ENCODE assay signal across 22 mouse cellular contexts in the genomic region with DNA sequence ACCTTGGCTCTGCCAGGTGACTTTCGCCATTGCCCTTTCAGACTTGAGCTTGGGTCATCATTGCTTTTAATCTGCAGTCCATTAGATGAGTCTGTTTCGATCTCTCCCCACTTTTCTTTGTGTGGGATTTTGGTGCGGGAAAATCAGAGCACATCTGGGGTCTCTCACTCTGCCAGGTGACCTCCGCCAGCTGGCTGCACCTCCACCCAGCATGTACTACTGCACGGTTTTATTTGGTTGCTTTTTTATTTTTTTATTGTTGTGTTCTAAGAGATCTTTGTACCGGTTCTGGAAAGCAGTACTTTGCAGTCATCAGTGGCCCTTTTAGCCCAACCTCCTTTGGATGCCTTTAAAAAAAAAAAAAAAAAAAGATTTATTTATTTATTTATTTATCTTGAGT.
A peak's percentile ranks its signal among the peaks of the same experiment; 100 is the strongest.
DNase-seq lines count a peak whose midpoint lies in the region; ATAC-seq and TF ChIP-seq lines count a peak whose summit lies in the region.
"Had no signal": no experiment of that assay in that cellular context is flagged by ENCODE, and none has a peak within 500 bp of the region (broad histone marks: within the 10 kb centered on the region; RNA-seq: fewer than 3 reads in every experiment).

No protein-coding gene starts in this region.

- no peak for TF ChIP-seq POLR2A in cerebellum, adult 2 months (IDR thresholded peaks at IDR 0.05; ENCODE audit: borderline replicate concordance, insufficient read depth, low read length)

- peak overlapping the region; percentile 54; the same call in 1 of the 2 replicates for H3K9ac ChIP-seq in heart, embryonic 13.5 days
- H3K9ac ChIP-seq: forebrain, embryonic 12.5 days; liver, postnatal 0 days; midbrain, embryonic 15.5 days; stomach, embryonic 15.5 days had no signal

- peaks cover 51% of the 10 kb centered on the region for H3K4me1 ChIP-seq in heart, embryonic 13.5 days
- H3K4me1 ChIP-seq in E14TG2a.4 (replicated peaks; ENCODE audit: low read depth, low read length) = peaks cover 59% of the 10 kb centered on the region
- H3K4me1 ChIP-seq in limb, embryonic 10.5 days = peaks cover 21% of the 10 kb centered on the region
- peaks cover 19% of the 10 kb centered on the region for H3K4me1 ChIP-seq in cerebellum, adult 2 months (ENCODE audit: control insufficient read depth, insufficient read depth, low read length)
- H3K4me1 ChIP-seq: stomach, embryonic 15.5 days had no signal

- WGBS in heart, embryonic 13.5 days = 81% methylated on average over 6 of the region's 6 CpGs
- 89% methylated on average over 6 of the region's 6 CpGs for WGBS in limb, embryonic 10.5 days
- WGBS in cerebellum, adult 2 months = 58% methylated on average over 6 of the region's 6 CpGs

- DNase-seq in heart, adult 9 months (ENCODE audit: low spot score in 2 of 2) = no peak
- DNase-seq in Patski (ENCODE audit: low read depth, low spot score) = no peak
- DNase-seq in limb, embryonic 10.5 days (ENCODE audit: low spot score) = no peak
- DNase-seq in cerebellum, adult 2 months = no peak
- DNase-seq: adrenal gland, adult 8-10 months; cerebellum, postnatal 14 days; embryo, embryonic 11 days; gastrocnemius, postnatal 10 days; kidney, adult 9 months; kidney, postnatal 4 days; layer of hippocampus, adult 9-11 months; liver, postnatal 0 days; lung, postnatal 14 days; right cerebral cortex, postnatal 25 days; thymus, adult 18-20 months; thymus, postnatal 4 days had no signal

- no peak for ATAC-seq in heart, embryonic 13.5 days (ENCODE audit: extremely low read depth, insufficient number of reproducible peaks, low FRiP score, low TSS enrichment)
- peak; percentile 34 for ATAC-seq in Patski
- no peak for ATAC-seq in frontal cortex, adult (ENCODE audit: low TSS enrichment)
- ATAC-seq: liver, postnatal 0 days had no signal

- POLR2A ChIA-PET in Patski (lab: Charles Lee) = no interaction called here

- no peak overlapping the region for H3K4me3 ChIP-seq in heart, embryonic 13.5 days
- H3K4me3 ChIP-seq in E14TG2a.4 (replicated peaks; ENCODE audit: low read length) = peak overlapping the region; percentile 55
- no peak overlapping the region for H3K4me3 ChIP-seq in limb, embryonic 10.5 days
- H3K4me3 ChIP-seq in cerebellum, adult 2 months (replicated peaks; ENCODE audit: insufficient read depth, low read depth, low read length) = no peak overlapping the region
- H3K4me3 ChIP-seq: forebrain, embryonic 12.5 days; midbrain, embryonic 15.5 days; stomach, embryonic 15.5 days had no signal

- in situ Hi-C loops in Patski (cut with MboI; ENCODE audit: low pct_unique_long_range_greater_than_20kb) = loop anchor here (25.0 kb wide), 1 partner anchor 417 kb away; a partner anchor contains a TSS

- H3K36me3 ChIP-seq in heart, embryonic 13.5 days = no peaks in the 10 kb centered on the region
- 0 out of 2 replicates have a peak, but pooled peaks cover 7% of the 10 kb centered on the region for H3K36me3 ChIP-seq in E14TG2a.4 (ENCODE audit: insufficient read depth, low read length)
- H3K36me3 ChIP-seq in limb, embryonic 10.5 days = no peaks in the 10 kb centered on the region
- H3K36me3 ChIP-seq: forebrain, embryonic 12.5 days; midbrain, embryonic 15.5 days; stomach, embryonic 15.5 days had no signal

- peak overlapping the region; percentile 95 for H3K27ac ChIP-seq in heart, embryonic 13.5 days (replicated peaks)
- peak overlapping the region; percentile 73; the same call in 1 of the 2 replicates for H3K27ac ChIP-seq in limb, embryonic 10.5 days
- H3K27ac ChIP-seq in cerebellum, adult 2 months (ENCODE audit: insufficient read depth, low read length) = no peak overlapping the region
- H3K27ac ChIP-seq: forebrain, embryonic 12.5 days; midbrain, embryonic 15.5 days; stomach, embryonic 15.5 days had no signal

- TF ChIP-seq CTCF in E14TG2a.4 (conservative IDR thresholded peaks at IDR 0.05; ENCODE audit: low read length) = no peak
- TF ChIP-seq CTCF in Patski (IDR thresholded peaks at IDR 0.05) = no peak
- TF ChIP-seq CTCF in cerebellum, adult 2 months (IDR thresholded peaks at IDR 0.05; ENCODE audit: borderline replicate concordance, insufficient read depth, low read depth, low read length) = no peak

- no peak overlapping the region for H3K4me2 ChIP-seq in heart, embryonic 13.5 days
- H3K4me2 ChIP-seq: forebrain, embryonic 12.5 days; midbrain, embryonic 15.5 days; stomach, embryonic 15.5 days had no signal

- H3K27me3 ChIP-seq in heart, embryonic 13.5 days (replicated peaks) = no peaks in the 10 kb centered on the region
- no peaks in the 10 kb centered on the region for H3K27me3 ChIP-seq in E14TG2a.4 (ENCODE audit: insufficient read depth, low read length)
- H3K27me3 ChIP-seq in Patski = no peaks in the 10 kb centered on the region
- no peaks in the 10 kb centered on the region for H3K27me3 ChIP-seq in limb, embryonic 10.5 days (ENCODE audit: low read depth, poor library complexity, severe bottlenecking)
- H3K27me3 ChIP-seq in cerebellum, adult 2 months (ENCODE audit: control insufficient read depth, insufficient read depth, low read length) = no peaks in the 10 kb centered on the region
- H3K27me3 ChIP-seq: forebrain, embryonic 12.5 days; midbrain, embryonic 15.5 days; stomach, embryonic 15.5 days had no signal

- CTCF ChIA-PET in Patski (lab: Charles Lee) = interaction anchor here (1.3 kb wide), 1 partner anchor 23 kb away, joined by 5 read pairs; no protein-coding TSS in a partner anchor

- H3K9me3 ChIP-seq in heart, embryonic 13.5 days = no peaks in the 10 kb centered on the region
- H3K9me3 ChIP-seq in E14TG2a.4 (ENCODE audit: low read length) = no peaks in the 10 kb centered on the region
- H3K9me3 ChIP-seq in limb, embryonic 10.5 days (replicated peaks) = no peaks in the 10 kb centered on the region
- H3K9me3 ChIP-seq: forebrain, embryonic 12.5 days; midbrain, embryonic 15.5 days; stomach, embryonic 15.5 days had no signal
